Mouse (Mus musculus) C3H10T1/2 (cell line): ENCODE results near the gene Crp. TPM values are rescaled to one million over a fixed set of nuclear protein-coding genes. Genes with fewer than 3 reads are reported as not detected.

ENCODE experiments used
- polyA plus RNA-seq, 2 experiments: library from polyadenylated mRNA; unstranded; fragments of >200 nt; fragmentation: generic; extraction: Trizol; gene quantifications; one replicate each; pipeline ENCODE4 v1.2.1; 2012; ENCODE audit warnings: missing spikeins in 2 of 2

Gene Crp
- polyA plus RNA-seq: not detected

DNA sequence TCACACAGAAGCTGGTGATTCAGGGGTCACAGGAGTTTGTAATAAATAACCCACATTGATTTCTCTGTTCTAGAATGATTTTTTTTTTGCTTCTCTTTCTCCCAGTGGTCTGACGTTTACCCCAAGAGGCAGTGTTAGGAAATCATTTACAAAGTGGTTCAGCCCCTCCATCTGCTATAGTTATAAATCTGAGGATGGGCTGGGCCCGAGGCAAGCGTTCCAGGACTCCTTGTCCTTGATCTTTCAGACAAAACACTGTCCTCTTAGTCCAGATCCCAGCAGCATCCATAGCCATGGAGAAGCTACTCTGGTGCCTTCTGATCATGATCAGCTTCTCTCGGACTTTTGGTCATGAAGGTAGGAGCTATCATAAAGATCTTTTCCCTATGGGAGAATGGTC, at the start of gene Crp:
Crp (plus strand) TSS at position 212 of the 400 bp plus-strand sequence.

Other genes with a start within 250 kb of the Crp start
- not detected for gene Slamf9, start 222.7 kb upstream of the Crp start, polyA plus RNA-seq
- gene Igsf9, start 216.3 kb upstream of the Crp start, polyA plus RNA-seq: 1 to 10 TPM in 1 of 2 experiments, under 1 TPM in 1; 0.41 to 3.1 TPM
- 100 to 1,000 TPM; 218 to 523 TPM for gene Tagln2, start 198.0 kb upstream of the Crp start, polyA plus RNA-seq
- gene Cfap45, start 177.3 kb upstream of the Crp start, polyA plus RNA-seq: under 1 TPM in 1 of 2 experiments, not detected in 1; 0.01 TPM
- gene Vsig8, start 142.1 kb upstream of the Crp start, polyA plus RNA-seq: under 1 TPM in 1 of 2 experiments, not detected in 1; 0.09 TPM
- under 1 TPM in 1 of 2 experiments, not detected in 1; 0.18 TPM for gene Slamf8, start 107.5 kb upstream of the Crp start, polyA plus RNA-seq
- gene Fcrl6, start 95.5 kb upstream of the Crp start, polyA plus RNA-seq: not detected
- gene Dusp23, start 65.1 kb upstream of the Crp start, polyA plus RNA-seq: 1 to 10 TPM; 2.5 to 5.6 TPM
- gene Apcs, start 197.0 kb downstream of the Crp start, polyA plus RNA-seq: not detected